Mouse (Mus musculus): ENCODE measurements at regions not wholly inside any gene's neighbourhood (a gene's known extent, or its start where the extent isn't known, plus 50 kb on each side); places are given as distances from the start of the nearest gene placed in this dataset.

- no peak for DNase-seq (ENCODE audit: extremely low spot score, low spot score)
Observed at GRCm38 (mm10) chr11:45058658-45059057, 441.5 kb downstream of the Ebf1 start.

GRCm38 (mm10) chr11:45066592-45066991 is 449.5 kb downstream of the Ebf1 start:
- DNase-seq (ENCODE audit: extremely low spot score, low spot score): no peak

GRCm38 (mm10) chr11:45070280-45070679 is 453.2 kb downstream of the Ebf1 start:
- no peak for DNase-seq (ENCODE audit: extremely low spot score, low spot score)

GRCm38 (mm10) chr11:45071195-45071594 is 454.1 kb downstream of the Ebf1 start:
- no peak for DNase-seq (ENCODE audit: extremely low spot score, low spot score)

GRCm38 (mm10) chr11:45084506-45085037 is 467.5 kb downstream of the Ebf1 start:
- no peak for DNase-seq (ENCODE audit: extremely low spot score, low spot score)

- no peak for DNase-seq (ENCODE audit: extremely low spot score, low spot score)
Observed at GRCm38 (mm10) chr11:45085145-45085544, 468.0 kb downstream of the Ebf1 start.

- DNase-seq (ENCODE audit: extremely low spot score, low spot score): no peak
Observed at GRCm38 (mm10) chr11:45087186-45087915, 470.2 kb downstream of the Ebf1 start.

GRCm38 (mm10) chr11:45088286-45088685 is 471.2 kb downstream of the Ebf1 start:
- no peak for DNase-seq (ENCODE audit: extremely low spot score, low spot score)

- DNase-seq (ENCODE audit: extremely low spot score, low spot score): no peak
Observed at GRCm38 (mm10) chr11:45089561-45089960, 472.4 kb downstream of the Ebf1 start.

- no peak for DNase-seq (ENCODE audit: extremely low spot score, low spot score)
Observed at GRCm38 (mm10) chr11:45103498-45104336, 486.6 kb downstream of the Ebf1 start.

- no peak for DNase-seq (ENCODE audit: extremely low spot score, low spot score)
Observed at GRCm38 (mm10) chr11:45116702-45117101, 499.6 kb downstream of the Ebf1 start.

GRCm38 (mm10) chr11:45123276-45123675 is 506.2 kb downstream of the Ebf1 start:
- no peak for DNase-seq (ENCODE audit: extremely low spot score, low spot score)

- DNase-seq (ENCODE audit: extremely low spot score, low spot score): no peak
Observed at GRCm38 (mm10) chr11:45136781-45137180, 519.7 kb downstream of the Ebf1 start.

- no peak for DNase-seq (ENCODE audit: extremely low spot score, low spot score)
Observed at GRCm38 (mm10) chr11:45138351-45138975, 521.3 kb downstream of the Ebf1 start.

- DNase-seq (ENCODE audit: extremely low spot score, low spot score): no peak
Observed at GRCm38 (mm10) chr11:45140490-45140889, 523.4 kb downstream of the Ebf1 start.

- DNase-seq (ENCODE audit: extremely low spot score, low spot score): no peak
Observed at GRCm38 (mm10) chr11:45154070-45154469, 537.0 kb downstream of the Ebf1 start.

GRCm38 (mm10) chr11:45154497-45154896 is 537.4 kb downstream of the Ebf1 start:
- DNase-seq (ENCODE audit: extremely low spot score, low spot score): no peak

GRCm38 (mm10) chr11:45155782-45156181 is 538.7 kb downstream of the Ebf1 start:
- DNase-seq (ENCODE audit: extremely low spot score, low spot score): no peak

GRCm38 (mm10) chr11:45158282-45158681 is 541.2 kb downstream of the Ebf1 start:
- no peak for DNase-seq (ENCODE audit: extremely low spot score, low spot score)

- no peak for DNase-seq (ENCODE audit: extremely low spot score, low spot score)
Observed at GRCm38 (mm10) chr11:45160871-45161270, 543.8 kb downstream of the Ebf1 start.

- DNase-seq (ENCODE audit: extremely low spot score, low spot score): no peak
Observed at GRCm38 (mm10) chr11:45173546-45173945, 556.4 kb downstream of the Ebf1 start.

- no peak for DNase-seq (ENCODE audit: extremely low spot score, low spot score)
Observed at GRCm38 (mm10) chr11:45174071-45174470, 557.0 kb downstream of the Ebf1 start.

Measured in neural tube, embryonic 10.5 days (tissue).